Mouse (Mus musculus) MEL (cell line): ENCODE data around the gene Gpr82. TPM values are rescaled to one million over a fixed set of nuclear protein-coding genes. Genes with fewer than 3 reads are reported as not detected.

Experiments
- DNase-seq: peaks from one replicate; pipeline ENCODE4 v3.0.0; 2011; ENCODE audit warnings: low read depth, low spot score
- H3K27ac ChIP-seq: 2 replicates; pipeline ENCODE4 v1.5.1; 2012; ENCODE audit warnings: low read depth, mild to moderate bottlenecking, control low read depth, low read length, moderate library complexity; ENCODE audit not compliant: control insufficient read depth
- H3K27me3 ChIP-seq, 2 experiments: fragments of 150-350 bp in 1 of 2; sonication (generic) in 1 of 2; 2 replicates each; pipeline ENCODE4 v1.6.1; 2012; ENCODE audit warnings: low read length in 2 of 2, mild to moderate bottlenecking in 2 of 2, improper control_type of control experiment in 1 of 2, moderate library complexity in 1 of 2; ENCODE audit not compliant: insufficient read depth in 2 of 2, control insufficient read depth in 1 of 2
- H3K36me3 ChIP-seq, 2 experiments: 2 replicates each; pipeline ENCODE4 v1.6.1; 2012 to 2014; ENCODE audit warnings: low read length in 2 of 2, improper control_type of control experiment in 1 of 2, inconsistent platforms in 1 of 2, mild to moderate bottlenecking in 1 of 2; ENCODE audit not compliant: insufficient read depth in 2 of 2, control insufficient read depth in 1 of 2
- H3K4me1 ChIP-seq, 2 experiments: fragments of 150-350 bp in 1 of 2; sonication (generic) in 1 of 2; 2 replicates each; pipeline ENCODE4 v1.6.1; 2012; ENCODE audit warnings: low read length in 2 of 2, improper control_type of control experiment in 1 of 2, mild to moderate bottlenecking in 1 of 2; ENCODE audit not compliant: insufficient read depth in 2 of 2, control insufficient read depth in 1 of 2
- H3K4me3 ChIP-seq, 2 experiments: fragments of 150-350 bp in 1 of 2; sonication (generic) in 1 of 2; 2 replicates each; pipeline ENCODE4 v1.5.1; 2012; ENCODE audit warnings: low read depth in 2 of 2, low read length in 2 of 2, mild to moderate bottlenecking in 2 of 2, moderate library complexity in 2 of 2, control low read depth in 1 of 2, improper control_type of control experiment in 1 of 2; ENCODE audit not compliant: control insufficient read depth in 1 of 2, insufficient read depth in 1 of 2
- H3K79me2 ChIP-seq: 2 replicates; pipeline ENCODE4 v1.6.1; 2012; ENCODE audit warnings: mild to moderate bottlenecking, low read length, moderate library complexity; ENCODE audit not compliant: control insufficient read depth, poor library complexity, insufficient read depth
- H3K9ac ChIP-seq: 2 replicates; pipeline ENCODE4 v1.6.1; 2012; ENCODE audit warnings: low read depth, mild to moderate bottlenecking, control low read depth, low read length, moderate library complexity; ENCODE audit not compliant: control insufficient read depth, poor library complexity, severe bottlenecking
- H3K9me3 ChIP-seq: fragments of 150-350 bp; sonication (generic); replicated peaks from 2 replicates; pipeline ENCODE4 v1.6.1; 2012; ENCODE audit warnings: mild to moderate bottlenecking, low read length, improper control_type of control experiment, moderate library complexity; ENCODE audit not compliant: insufficient read depth
- BHLHE40 ChIP-seq: IDR thresholded peaks from 2 replicates; pipeline ENCODE4 v1.6.1; 2012; ENCODE audit warnings: low read depth, mild to moderate bottlenecking, inconsistent platforms, low read length, improper control_type of control experiment, borderline replicate concordance
- CHD1 ChIP-seq: IDR thresholded peaks from 2 replicates; pipeline ENCODE4 v1.6.1; 2012; ENCODE audit warnings: low read depth, mild to moderate bottlenecking, inconsistent platforms, low read length, improper control_type of control experiment
- CTCF ChIP-seq, 3 experiments: IDR thresholded peaks in 2 of 3; conservative IDR thresholded peaks in 1 of 3; 2 replicates each; pipeline ENCODE4 v1.5.1; 2011 to 2012; ENCODE audit warnings: low read length in 3 of 3, low read depth in 2 of 3, mild to moderate bottlenecking in 2 of 3, improper control_type of control experiment in 1 of 3, inconsistent platforms in 1 of 3, mixed read lengths in 1 of 3, moderate library complexity in 1 of 3; ENCODE audit not compliant: control insufficient read depth in 1 of 3, insufficient read depth in 1 of 3, poor library complexity in 1 of 3, severe bottlenecking in 1 of 3
- E2F4 ChIP-seq: IDR thresholded peaks from 2 replicates; pipeline ENCODE4 v1.6.1; 2011; ENCODE audit warnings: low read depth, low read length, improper control_type of control experiment, borderline replicate concordance
- ELF1 ChIP-seq: IDR thresholded peaks from 2 replicates; pipeline ENCODE4 v1.6.1; 2014; ENCODE audit warnings: low read depth, mild to moderate bottlenecking, inconsistent platforms, low read length, improper control_type of control experiment, moderate library complexity
- EP300 ChIP-seq, 2 experiments: IDR thresholded peaks; 2 replicates each; pipeline ENCODE4 v1.6.1; 2011; ENCODE audit warnings: improper control_type of control experiment in 2 of 2, low read length in 2 of 2, low read depth in 1 of 2, mild to moderate bottlenecking in 1 of 2
- GATA1 ChIP-seq: IDR thresholded peaks from 2 replicates; pipeline ENCODE4 v1.6.1; 2011; ENCODE audit warnings: low read depth, low read length, improper control_type of control experiment
- JUND ChIP-seq: IDR thresholded peaks from 2 replicates; pipeline ENCODE4 v1.6.1; 2011; ENCODE audit warnings: low read depth, mild to moderate bottlenecking, improper control_type of control experiment, low read length
- KAT2A ChIP-seq: conservative IDR thresholded peaks from 2 replicates; pipeline ENCODE4 v1.6.1; 2012; ENCODE audit warnings: low read depth, low read length, improper control_type of control experiment, inconsistent platforms
- MAFK ChIP-seq: IDR thresholded peaks from 2 replicates; pipeline ENCODE4 v1.6.1; 2011; ENCODE audit warnings: low read depth, mild to moderate bottlenecking, low read length, improper control_type of control experiment, borderline replicate concordance
- MAX ChIP-seq: IDR thresholded peaks from 2 replicates; pipeline ENCODE4 v1.6.1; 2011; ENCODE audit warnings: low read length, improper control_type of control experiment
- MXI1 ChIP-seq: IDR thresholded peaks from 2 replicates; pipeline ENCODE4 v1.6.1; 2011; ENCODE audit warnings: mild to moderate bottlenecking, low read depth, low read length, improper control_type of control experiment
- NELFE ChIP-seq: IDR thresholded peaks from 2 replicates; pipeline ENCODE4 v1.6.1; 2011; ENCODE audit warnings: low read depth, low read length, improper control_type of control experiment
- NRF1 ChIP-seq: IDR thresholded peaks from 2 replicates; pipeline ENCODE4 v1.6.1; 2014; ENCODE audit warnings: low read depth, mild to moderate bottlenecking, inconsistent platforms, low read length, improper control_type of control experiment, moderate library complexity; ENCODE audit not compliant: poor library complexity, insufficient read depth, severe bottlenecking
- RAD21 ChIP-seq: IDR thresholded peaks from 2 replicates; pipeline ENCODE4 v1.6.1; 2011; ENCODE audit warnings: mild to moderate bottlenecking, low read depth, low read length, improper control_type of control experiment
- SIN3A ChIP-seq: IDR thresholded peaks from 2 replicates; pipeline ENCODE4 v1.6.1; 2012; ENCODE audit warnings: low read length, improper control_type of control experiment, inconsistent platforms
- SMC3 ChIP-seq: IDR thresholded peaks from 2 replicates; pipeline ENCODE4 v1.6.1; 2011; ENCODE audit warnings: low read depth, low read length, improper control_type of control experiment
- TBP ChIP-seq: IDR thresholded peaks from 2 replicates; pipeline ENCODE4 v1.8.0; 2011; ENCODE audit warnings: low read depth, low read length, improper control_type of control experiment
- USF2 ChIP-seq, 2 experiments: IDR thresholded peaks; 2 replicates each; pipeline ENCODE4 v1.6.1; 2011 to 2012; ENCODE audit warnings: improper control_type of control experiment in 2 of 2, low read length in 2 of 2, borderline replicate concordance in 1 of 2, inconsistent platforms in 1 of 2, low read depth in 1 of 2, mild to moderate bottlenecking in 1 of 2; ENCODE audit not compliant: insufficient read depth in 1 of 2
- ZNF384 ChIP-seq: IDR thresholded peaks from 2 replicates; pipeline ENCODE4 v1.6.1; 2012; ENCODE audit warnings: low read depth, mild to moderate bottlenecking, inconsistent platforms, low read length, improper control_type of control experiment
- polyA plus RNA-seq, 2 experiments: library from polyadenylated mRNA; stranded (reverse) in 1 of 2; unstranded in 1 of 2; fragments of >175 nt in 1 of 2; fragments of >200 nt in 1 of 2; gene quantifications; 2 replicates each; pipeline versions ENCODE4 v1.2.1 to v1.2.4; 2012; ENCODE audit warnings: low replicate concordance in 2 of 2, low read depth in 1 of 2; ENCODE audit not compliant: insufficient read length in 2 of 2, insufficient read depth in 1 of 2, missing spikeins in 1 of 2
- total RNA-seq: library from RNA; depleted of rRNA; stranded (reverse); fragments of 300-350 nt; gene quantifications from 2 replicates; pipeline ENCODE4 v1.2.3, GENCODE M21; 2012

The Gpr82 gene
- total and polyA plus RNA-seq, 3 experiments, result 0.06 to 0.12 TPM; not detected in 1

DNA sequence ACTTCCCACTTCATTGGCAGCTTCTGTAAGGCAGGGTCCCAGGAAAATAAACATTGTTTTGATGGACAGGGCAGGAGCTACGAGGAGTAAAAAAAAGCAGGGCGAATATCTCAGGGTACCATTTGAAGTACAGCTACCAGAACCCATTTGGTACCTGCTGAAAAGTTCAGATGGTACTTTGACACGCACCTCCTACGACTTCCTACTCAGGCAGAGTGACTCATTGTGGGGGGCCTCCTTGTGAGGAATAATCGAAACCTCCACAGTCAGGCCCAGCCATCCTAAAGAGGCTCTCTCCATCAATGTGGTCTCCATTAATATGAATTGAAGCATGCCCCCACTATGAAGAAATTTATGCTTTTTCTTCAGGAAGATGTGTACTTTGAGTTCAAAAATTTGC is 38.5 kb upstream of the Gpr82 start:
- no peak for TF ChIP-seq MAX
- no peak for TF ChIP-seq ELF1
- TF ChIP-seq MAFK, result no peak
- TF ChIP-seq KAT2A, result no peak
- TF ChIP-seq JUND, result no peak
- TF ChIP-seq SMC3, result no peak
- no peak for TF ChIP-seq E2F4
- no peak for TF ChIP-seq BHLHE40
- no peak for TF ChIP-seq CHD1
- no peak for TF ChIP-seq MXI1
- TF ChIP-seq EP300 (IDR thresholded peaks at IDR 0.05; ENCODE audit: low read depth in 1 of 2, low read length in 2 of 2), result no peak
- no peak for TF ChIP-seq GATA1
- TF ChIP-seq TBP, result no peak
- no peak for TF ChIP-seq NRF1
- no peak for TF ChIP-seq NELFE
- no peak for TF ChIP-seq USF2 (IDR thresholded peaks at IDR 0.05; ENCODE audit: borderline replicate concordance in 1 of 2, insufficient read depth in 1 of 2, low read depth in 1 of 2, low read length in 2 of 2)
- no peak for TF ChIP-seq CTCF (IDR thresholded peaks at IDR 0.05 in 2 of 3, conservative IDR thresholded peaks at IDR 0.05 in 1 of 3; ENCODE audit: control insufficient read depth in 1 of 3, insufficient read depth in 1 of 3, low read depth in 2 of 3, low read length in 3 of 3, poor library complexity in 1 of 3, severe bottlenecking in 1 of 3)
- TF ChIP-seq RAD21, result no peak
- no peak for TF ChIP-seq ZNF384
- TF ChIP-seq, all 39 proteins: peak for 0
- no peaks in the 10 kb centered on the region for H3K79me2 ChIP-seq

DNA sequence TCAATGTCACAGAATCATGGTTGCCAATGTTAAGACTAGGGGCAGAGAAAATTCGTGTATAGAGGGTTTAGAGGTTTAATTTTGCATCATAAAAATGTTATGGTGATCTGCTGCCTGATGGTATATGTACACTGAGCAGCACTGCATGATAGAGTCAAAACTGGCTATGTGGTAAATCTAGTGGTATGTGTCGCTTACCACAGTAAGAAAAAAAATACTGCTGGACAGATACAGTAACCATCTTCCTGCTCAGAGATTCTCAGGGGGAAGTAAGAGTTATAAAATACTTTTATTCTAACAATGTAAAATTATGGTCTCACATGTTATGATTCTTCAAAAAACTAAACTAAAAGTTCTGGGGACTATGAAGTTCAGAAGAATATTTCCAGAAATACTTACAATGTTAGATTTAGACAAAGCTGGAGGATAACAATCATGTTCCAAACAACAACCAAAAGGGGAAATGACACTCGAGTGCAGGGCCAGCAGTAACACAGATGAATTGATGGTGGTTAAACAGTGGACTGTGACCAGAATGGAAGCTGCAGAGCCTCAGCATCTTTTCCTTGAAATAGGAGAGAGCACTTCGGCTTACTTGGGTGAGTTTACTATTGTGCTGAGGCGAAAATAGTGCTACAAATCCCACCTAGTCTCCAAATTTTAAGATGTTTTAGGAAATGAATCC is 29.4 kb upstream of the Gpr82 start, which contains the start of gene Gpr34:
Gpr34 (plus strand) TSS at position 491 of the 685 bp plus-strand sequence.
- TF ChIP-seq JUND, result no peak
- no peak for TF ChIP-seq CHD1
- 0 out of 4 replicates have a peak, but pooled peaks of 1 of the 2 experiments have one; percentile 41 for TF ChIP-seq EP300 (IDR thresholded peaks at IDR 0.05; ENCODE audit: low read depth in 1 of 2, low read length in 2 of 2)
- TF ChIP-seq SIN3A, result no peak
- peak; percentile 71 for TF ChIP-seq ZNF384
- TF ChIP-seq ELF1, result no peak
- no peak for TF ChIP-seq RAD21
- TF ChIP-seq SMC3, result no peak
- Histone ChIP-seq H3K27me3 (no peaks in the 10 kb centered on the region), H3K36me3 (peaks cover 0 to 9% of the 10 kb centered on the region in 2 experiments; a peak in 2 of 4 replicates), H3K4me3 (no peak within 1 kb of the TSS), H3K9me3 (no peaks in the 10 kb centered on the region), H3K4me1 (peaks cover 7 to 8% of the 10 kb centered on the region in 2 experiments), H3K9ac (no peak within 1 kb of the TSS), H3K79me2 (no peaks in the 10 kb centered on the region), H3K27ac (no peak within 1 kb of the TSS)
- DNase-seq, result peak; percentile 54

More for the DNA sequence above, 38.5 kb upstream of the Gpr82 start:
- peaks cover 0 to 24% of the 10 kb centered on the region in 2 experiments; a peak in 2 of 4 replicates for H3K36me3 ChIP-seq
- H3K27me3 ChIP-seq, result no peaks in the 10 kb centered on the region
- no peak overlapping the region for H3K4me3 ChIP-seq
- H3K9ac ChIP-seq, result no peak overlapping the region
- H3K4me1 ChIP-seq, result peaks cover 12 to 22% of the 10 kb centered on the region in 2 experiments
- no peak overlapping the region; the same call in 1 of the 2 replicates for H3K27ac ChIP-seq
- no peak for DNase-seq
- H3K9me3 ChIP-seq, result no peaks in the 10 kb centered on the region
